Mouse (Mus musculus) common myeloid progenitor, adult 5-6 weeks (primary cell): ENCODE measurements around the gene Wdr46. TPM values are rescaled to one million over a fixed set of nuclear protein-coding genes. Genes with fewer than 3 reads are reported as not detected.
"Not testable (repeated sequence)": the region's sequence is repeated elsewhere in the genome, so short reads cannot be mapped to it uniquely, and the experiment has no call there.

Experiments
- ATAC-seq: replicated peaks from 2 replicates; pipeline ENCODE4 v1.8.0; 2016; ENCODE audit warnings: low read depth, mild to moderate bottlenecking, moderate TSS enrichment, inconsistent platforms; ENCODE audit not compliant: poor library complexity, severe bottlenecking
- total RNA-seq: library from RNA; stranded (forward); fragments of 200-1000, 187-1606 nt; gene quantifications from 2 replicates; pipeline ENCODE4 v1.2.3, GENCODE M21; 2017

Gene Wdr46
- total RNA-seq, 1 experiment from 2014 or later, result 62.5 TPM

DNA sequence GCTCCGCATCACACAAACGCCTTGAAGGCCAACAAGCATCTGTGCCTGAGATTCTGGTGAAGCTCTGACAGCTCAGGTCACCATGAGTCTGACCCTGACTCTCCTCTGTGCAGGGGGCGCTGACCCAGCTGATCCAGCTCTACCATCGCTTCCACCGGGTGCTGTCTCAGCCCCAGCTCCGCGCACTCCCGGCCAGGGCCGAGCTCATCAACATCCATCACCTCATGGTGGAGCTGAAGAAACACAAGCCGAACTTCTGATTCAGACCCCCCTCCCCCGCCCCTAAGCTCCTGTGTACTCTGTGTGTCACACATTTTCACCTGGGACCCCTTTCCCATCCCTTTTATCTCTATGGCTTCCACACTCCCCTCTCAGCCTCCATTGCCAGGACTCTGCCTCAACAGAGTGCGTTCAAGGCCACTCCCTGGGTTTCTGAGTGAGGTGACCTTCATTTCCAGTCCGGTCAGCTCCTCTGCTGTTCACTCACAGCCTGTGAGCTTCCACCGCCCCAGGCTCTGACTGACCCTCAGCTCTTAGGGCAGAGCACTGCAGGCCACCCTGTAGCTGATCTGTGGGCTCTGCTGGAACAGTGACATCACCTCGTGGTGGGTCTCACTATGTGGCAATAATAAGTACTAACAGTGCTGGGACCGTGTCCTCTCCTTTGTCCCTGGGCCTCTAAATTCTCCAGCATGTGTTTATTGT lies 25.5 kb downstream of the Wdr46 start:
- no peak for ATAC-seq

DNA sequence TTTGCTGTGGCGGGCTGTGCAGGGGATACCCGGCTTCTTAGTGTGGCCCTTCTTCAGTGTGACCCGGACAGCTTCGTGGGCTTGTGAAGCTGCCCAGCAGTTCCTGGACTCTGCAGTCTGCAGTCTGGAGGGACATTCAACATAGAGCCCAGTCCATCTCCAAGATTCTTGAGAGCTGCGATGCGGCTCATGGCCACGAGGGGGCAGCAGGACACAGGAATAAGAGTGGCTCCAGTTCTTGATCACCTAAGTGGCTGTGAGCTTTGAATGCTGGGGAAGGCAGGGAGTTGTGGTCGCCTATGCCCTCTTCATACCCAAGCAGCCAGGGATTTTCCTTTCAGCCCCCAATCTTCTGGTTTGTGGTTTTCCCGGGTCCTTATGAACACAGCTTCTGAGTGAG lies 28.0 kb downstream of the Wdr46 start:
- peak; percentile 81 for ATAC-seq

DNA sequence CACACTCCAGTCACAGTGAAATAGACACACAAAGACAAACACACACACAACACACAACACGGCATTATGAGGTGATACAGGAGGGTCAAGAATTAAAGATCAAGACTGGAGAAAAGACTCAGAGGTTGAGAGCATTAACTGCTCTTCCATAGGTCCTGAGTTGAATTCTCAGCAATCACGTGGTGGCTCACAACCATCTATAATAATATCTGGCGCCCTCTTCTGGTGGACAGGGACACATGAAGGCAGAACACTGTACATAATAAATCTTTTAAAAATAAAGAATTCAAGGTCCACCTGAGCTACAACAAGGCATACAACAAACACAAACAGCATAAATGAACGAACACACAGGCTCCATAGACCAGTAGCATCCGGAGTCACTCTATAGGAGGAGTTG lies 28.5 kb downstream of the Wdr46 start:
- peak; percentile 24 for ATAC-seq

DNA sequence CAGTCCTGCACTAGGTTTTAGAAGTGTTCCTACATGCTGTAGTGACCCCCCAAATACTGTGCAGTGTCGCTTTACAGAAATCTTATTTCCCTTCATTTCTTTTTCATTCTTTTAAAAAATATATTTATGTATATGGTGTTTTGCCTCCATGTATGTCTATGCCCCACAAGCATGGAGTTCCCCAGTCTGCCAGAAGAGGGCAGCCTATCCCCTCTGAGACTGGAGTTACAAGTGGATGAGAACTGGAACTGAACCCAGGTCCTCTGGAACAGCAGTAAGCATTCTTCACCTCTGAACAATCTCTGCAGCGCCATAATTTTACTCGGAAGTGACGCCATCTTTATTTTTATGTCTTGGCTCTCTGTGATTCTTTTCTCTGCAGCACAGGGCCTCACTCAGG lies 28.9 kb downstream of the Wdr46 start:
- ATAC-seq, result no peak

DNA sequence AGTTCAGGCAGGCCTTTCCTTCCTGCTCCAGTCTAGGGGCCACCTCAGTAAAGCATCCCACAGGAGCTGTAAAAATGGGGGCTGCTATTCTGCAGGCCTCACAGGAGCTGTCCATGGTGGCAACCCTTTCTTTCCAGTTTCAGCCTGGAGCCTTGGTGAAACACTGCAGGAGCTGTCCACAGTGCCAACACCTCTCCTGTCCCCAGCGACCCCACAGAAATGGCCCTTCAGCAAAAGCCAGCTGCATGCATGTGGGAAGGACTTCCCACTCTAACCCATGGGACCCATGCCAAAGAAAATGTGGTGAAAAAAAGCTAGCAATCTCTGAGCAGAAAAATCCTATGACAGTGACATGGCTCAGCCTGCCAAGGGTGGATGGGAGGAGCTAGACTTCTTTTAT lies 32.2 kb downstream of the Wdr46 start:
- ATAC-seq, result peak; percentile 43

DNA sequence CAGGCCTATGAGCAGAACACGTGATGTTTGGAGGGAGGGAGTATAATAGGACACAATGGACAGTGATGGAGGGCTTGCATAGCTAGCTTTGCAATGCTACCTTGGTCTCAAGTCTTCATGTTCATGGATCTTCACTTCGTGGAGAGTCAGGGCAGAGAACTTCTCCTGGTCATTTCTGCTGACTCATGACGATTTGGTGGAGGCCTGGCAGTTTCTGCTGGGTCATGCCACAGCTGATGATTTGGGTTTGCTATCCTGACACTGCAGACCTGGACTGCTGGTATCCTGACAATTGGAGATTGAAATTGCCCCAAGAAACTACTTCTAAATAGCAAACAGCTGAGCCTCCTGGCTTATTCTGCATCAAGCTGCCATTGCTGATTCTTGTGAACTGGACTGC lies 33.1 kb downstream of the Wdr46 start:
- ATAC-seq, result no peak

DNA sequence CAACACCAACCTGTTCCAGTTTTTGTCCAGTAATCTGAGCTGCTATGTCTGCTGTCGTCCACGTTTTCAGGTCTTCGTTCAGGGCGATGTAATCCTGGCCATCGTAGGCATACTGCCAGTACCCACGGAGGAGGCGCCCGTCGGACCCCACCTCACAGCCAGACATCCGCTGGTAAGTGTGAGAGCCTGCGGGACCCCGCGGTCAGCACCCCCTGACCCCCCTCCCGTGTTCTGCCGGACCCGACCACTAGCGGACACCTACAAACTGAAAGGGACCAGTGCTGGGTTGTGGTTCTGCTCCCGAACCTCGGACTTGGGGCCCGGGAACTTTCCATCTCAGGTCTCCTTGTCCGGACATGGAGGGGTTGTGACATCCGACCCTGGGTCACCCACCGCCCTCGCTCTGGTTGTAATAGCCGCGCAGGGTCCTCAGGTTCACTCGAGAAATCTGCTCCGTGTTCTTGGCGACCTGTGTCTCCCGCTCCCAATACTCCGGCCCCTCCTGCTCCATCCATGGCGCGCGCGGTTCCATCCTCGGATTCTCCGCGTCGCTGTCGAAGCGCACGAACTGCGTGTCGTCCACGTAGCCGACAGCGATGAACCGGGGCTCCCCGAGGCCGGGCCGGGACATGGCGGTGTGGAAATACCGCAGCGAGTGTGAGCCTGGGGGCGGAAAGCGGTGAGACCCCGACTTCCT lies 37.5 kb downstream of the Wdr46 start:
- no peak for ATAC-seq

DNA sequence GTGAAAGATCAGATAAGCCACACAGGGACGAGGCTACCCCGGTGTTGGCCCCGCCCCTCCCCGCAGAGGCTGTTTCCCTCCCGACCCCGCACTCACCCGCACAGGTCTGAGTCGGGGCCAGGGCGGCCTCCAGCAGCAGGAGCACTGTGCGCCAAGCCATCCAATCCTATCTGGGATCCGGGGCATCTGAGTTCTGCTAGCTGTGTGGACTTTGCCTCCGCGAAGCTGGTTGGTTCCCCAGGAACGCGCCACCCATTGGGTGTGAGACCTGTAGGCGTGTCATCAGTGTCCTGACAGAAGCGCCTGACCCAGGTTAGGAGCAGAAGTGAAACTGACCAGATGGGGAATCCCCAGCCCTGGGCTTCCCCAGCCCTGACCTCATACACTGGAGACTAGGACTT lies 38.2 kb downstream of the Wdr46 start:
- ATAC-seq, result peak; percentile 90

DNA sequence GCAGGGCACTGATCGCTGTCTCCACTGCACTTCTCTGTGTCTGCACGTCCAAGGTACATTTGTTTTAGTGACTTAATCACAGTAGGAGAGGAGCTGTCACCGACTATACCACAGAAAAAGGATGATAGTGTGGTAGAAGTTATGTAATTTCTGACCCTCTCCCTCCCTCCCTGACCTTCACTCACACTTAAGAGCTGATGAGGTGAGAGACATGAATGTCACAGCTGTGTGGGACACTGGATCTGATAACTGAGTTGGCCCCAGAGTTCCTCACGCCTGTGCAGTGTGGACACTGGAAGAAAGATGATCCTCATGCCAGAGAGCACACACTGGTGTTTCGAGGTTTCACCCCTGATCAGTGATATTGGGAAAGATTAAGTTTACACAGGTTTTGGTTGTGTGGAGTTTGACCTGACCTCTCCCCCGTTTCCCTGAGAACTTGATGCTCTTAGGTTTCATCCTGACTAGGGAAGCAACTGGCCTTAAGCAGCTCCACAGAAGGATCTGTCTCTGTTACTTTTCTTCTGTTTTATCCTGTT lies 39.1 kb downstream of the Wdr46 start:
- no peak for ATAC-seq

DNA sequence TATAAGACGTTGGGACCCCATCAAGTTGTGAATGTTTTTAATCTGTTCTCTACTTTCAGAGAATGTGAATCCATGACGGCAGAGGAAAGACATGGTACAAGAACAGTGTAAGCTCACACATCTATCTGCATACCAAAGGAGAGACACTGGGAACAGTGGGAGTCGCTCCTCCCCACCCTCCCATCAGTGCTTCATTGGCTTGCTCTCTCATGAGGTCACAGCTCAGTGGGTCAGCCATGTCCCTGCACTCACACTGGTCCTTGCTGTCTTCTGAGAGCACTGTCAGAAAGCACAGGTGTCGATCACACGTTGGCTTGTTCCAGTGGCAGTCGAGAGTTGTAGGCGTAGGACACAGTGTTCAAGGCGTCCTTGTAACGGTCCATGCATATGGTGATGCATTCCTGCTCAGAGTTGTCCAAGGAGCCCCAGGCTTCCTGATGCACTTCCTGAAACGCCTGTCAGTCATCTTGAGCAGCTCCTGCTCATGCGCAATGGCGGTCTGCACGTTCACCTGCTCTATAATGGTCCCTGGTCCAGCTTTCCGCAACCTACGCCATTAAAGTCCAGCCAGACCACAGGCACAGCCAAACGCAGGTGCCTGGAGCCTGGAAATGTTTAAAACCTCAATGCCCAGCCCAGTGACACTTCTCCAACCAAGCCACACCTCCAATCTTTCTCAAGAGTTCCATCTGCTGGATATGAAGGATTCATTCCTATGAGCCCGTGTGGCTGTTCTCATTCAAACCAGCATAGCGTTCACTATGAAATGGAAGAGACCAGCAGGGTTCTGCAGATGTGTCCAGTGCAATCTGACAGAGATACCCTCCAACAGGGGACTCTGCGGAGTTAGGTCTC lies 39.9 kb downstream of the Wdr46 start:
- no peak for ATAC-seq

DNA sequence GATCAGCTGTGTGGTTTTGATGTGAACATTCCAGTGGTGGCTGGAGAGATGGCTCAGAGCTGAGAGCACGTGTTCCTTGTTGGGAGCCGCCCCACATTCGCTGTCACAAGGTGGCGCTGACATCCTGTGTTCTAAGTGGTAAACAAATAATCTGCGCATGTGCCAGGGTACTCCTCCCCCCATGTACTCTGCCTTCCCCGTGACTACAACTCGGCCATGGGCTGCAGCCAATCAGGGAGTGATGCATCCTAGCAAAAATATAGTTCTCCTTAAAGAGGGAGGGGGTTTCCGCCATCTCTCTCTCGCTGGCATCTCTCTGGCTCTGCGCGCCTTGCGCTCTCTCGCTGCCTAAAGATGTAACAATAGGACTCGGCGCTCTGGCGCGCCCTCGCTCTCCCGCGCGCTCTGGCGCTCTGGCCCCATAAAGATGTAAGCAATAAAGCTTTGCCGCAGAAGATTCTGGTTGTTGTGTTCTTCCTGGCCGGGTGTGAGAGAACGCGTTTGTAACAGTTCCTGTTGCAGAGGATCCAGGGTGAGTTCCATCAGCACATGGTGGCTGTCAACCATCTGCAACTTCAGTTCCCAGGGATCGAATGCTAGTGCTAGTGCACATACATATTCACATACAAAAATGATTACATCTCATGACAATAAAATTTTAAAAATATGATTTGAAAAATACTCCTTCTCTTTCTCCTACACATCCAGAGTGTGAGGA lies 40.9 kb downstream of the Wdr46 start:
- ATAC-seq, result peak; percentile 76

DNA sequence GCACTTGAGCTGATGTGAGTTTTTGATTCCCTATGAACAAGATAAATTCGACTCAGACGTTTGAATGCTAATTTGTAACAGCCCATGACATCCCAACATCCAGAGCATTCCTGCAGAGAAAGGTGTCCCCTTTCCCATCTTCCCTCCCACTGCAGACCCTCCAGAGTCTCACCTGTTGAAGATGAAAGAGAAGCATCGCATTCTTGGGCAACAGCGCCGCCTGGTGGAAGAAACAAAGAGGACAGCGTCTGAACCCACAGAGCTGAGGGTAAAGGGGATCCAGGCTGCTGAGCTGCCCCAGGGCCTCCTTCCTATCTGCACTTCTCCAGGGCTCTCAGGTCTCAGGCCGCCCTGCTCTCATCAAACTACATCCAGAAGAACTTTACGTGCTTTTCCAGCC lies 41.7 kb downstream of the Wdr46 start:
- not testable (repeated sequence) for ATAC-seq

DNA sequence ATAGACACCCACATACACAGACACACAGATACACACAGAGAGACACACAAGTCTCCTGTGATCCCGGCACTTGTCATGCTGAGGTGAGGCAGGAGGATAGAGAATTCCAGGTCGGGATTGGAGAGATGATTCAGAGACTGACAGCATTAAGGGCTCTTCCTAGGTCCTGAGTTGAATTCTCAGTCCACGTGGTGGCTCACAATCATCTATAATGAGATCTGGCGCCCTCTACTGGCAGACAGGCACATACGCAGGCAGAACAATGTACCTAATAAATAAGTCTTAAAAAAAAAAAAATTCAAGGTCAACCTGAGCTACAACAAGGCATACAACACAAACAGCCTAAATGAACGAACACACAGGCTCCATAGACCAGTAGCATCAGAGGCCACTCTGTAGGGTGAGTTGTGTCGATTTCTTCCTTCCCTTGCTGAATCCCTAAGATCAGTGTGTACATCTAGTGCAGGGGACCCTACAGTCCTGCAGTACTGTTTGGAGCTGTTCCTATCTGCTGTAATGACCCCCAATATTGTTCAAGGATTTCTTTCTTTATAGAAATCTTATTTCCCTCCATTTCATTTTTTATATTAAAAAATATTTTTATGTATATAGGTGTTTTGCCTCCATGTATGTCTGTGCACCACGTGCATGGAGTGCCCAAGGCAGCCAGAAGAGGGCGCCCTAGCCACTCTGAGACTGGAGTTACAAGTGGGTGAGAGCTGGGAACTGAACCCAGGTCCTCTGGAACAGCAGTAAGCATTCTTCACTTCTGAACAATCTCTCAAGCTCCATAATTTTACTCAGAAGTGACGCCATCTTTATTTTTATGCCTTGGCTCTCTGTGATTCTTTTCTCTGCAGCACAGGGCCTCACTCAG lies 51.6 kb downstream of the Wdr46 start:
- ATAC-seq, result peak; percentile 83

DNA sequence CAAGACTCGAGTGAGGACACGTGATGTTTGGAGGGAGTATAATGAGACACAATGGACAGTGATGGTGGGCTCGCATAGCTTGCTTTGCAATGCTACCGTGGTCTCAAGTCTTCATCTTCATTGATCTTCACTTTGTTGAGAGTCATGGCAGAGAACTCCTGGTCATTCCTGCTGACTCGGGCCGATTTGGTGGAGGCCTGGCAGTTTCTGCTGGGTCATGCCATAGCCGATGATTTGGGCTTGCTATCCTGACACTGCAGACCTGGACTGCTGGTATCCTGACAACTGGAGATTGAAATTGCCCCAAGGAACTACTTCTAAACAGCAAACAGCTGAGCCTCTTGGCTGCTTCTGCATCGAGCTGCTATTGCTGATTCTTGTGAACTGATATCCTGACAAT lies 54.5 kb downstream of the Wdr46 start:
- ATAC-seq, result no peak

DNA sequence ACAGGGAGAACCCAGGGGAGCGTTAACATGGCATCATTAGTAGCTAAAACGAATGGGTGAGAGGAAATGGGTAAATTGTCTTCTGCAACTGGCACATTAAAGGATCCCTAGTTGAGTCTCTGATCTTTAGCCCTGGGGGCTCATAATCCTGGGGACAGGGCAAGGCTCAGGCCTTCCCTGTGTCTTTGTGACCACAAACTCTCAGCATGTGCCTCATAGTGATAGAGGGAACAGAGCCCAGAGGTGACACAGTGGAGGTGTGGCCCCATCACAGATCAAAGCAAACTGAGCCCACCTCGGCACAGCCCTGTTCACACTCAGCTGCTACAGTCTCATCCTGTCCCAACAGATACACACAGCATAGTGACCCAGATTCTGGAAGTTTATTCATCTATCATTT lies 55.2 kb downstream of the Wdr46 start:
- ATAC-seq, result no peak

DNA sequence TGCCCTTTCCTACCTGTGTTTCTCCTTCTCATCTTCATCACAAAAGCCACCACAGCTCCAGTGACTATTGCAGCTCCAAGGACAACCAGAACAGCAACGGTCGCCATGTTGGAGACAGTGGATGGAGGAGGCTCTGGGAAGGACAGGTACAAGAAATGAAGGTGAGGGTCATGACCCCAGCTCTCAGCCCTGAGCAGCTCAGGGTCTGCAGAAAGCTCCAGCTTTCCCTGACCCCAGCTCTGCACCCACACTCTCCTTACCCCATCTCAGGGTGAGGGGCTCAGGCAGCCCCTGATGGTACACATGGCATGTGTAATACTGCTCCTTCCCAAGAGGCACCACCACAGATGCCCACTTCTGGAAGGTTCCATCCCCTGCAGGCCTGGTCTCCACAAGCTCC lies 56.6 kb downstream of the Wdr46 start:
- not testable (repeated sequence) for ATAC-seq

DNA sequence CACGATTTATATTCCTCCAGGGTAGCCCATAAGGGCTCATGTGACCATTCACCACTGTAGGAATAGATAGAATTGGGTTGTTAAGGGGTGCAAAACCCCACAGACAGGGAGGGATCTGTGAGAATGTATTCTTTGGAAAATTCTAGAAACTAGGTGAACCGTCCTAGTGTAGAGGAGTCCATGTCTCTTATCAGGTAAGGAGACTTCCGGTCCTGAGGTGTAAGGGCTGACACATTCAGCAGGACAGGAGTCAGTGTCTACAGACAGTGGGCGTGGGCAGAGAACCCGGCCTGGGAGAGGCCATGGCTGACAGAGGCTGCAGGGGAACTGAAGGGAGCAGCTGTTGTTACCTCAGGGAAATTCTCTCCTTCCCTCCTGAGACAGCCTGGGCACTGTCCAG lies 58.2 kb downstream of the Wdr46 start:
- not testable (repeated sequence) for ATAC-seq
